Comparison of ENCODE assay signal across 8 mouse cellular contexts in genomic region chr11:22971835-22972709, GRCm38 (mm10). TPM values are rescaled to one million over a fixed set of nuclear protein-coding genes. Genes with fewer than 3 reads are reported as not detected.
DNase-seq lines count a peak whose midpoint lies in the region; ATAC-seq and TF ChIP-seq lines count a peak whose summit lies in the region.

Gene Zrsr1, plus strand, starts transcription at chr11:22972005.

- H3K36me3 ChIP-seq in embryonic facial prominence, embryonic 10.5 days (replicated peaks): peaks cover 68% of the 10 kb centered on the region
- peaks cover 60% of the 10 kb centered on the region for H3K36me3 ChIP-seq in limb, embryonic 13.5 days
- H3K36me3 ChIP-seq in midbrain, embryonic 14.5 days (ENCODE audit: control insufficient read depth, insufficient read depth, low read length): no peaks in the 10 kb centered on the region
- no peaks in the 10 kb centered on the region for H3K36me3 ChIP-seq in spleen, adult 2 months (ENCODE audit: control insufficient read depth, insufficient read depth, low read length)

- H3K4me3 ChIP-seq in embryonic facial prominence, embryonic 10.5 days: peak within 1 kb of the TSS; percentile 65
- H3K4me3 ChIP-seq in limb, embryonic 13.5 days: peak within 1 kb of the TSS; percentile 58
- H3K4me3 ChIP-seq in midbrain, embryonic 14.5 days (replicated peaks; ENCODE audit: low read depth, low read length): peak within 1 kb of the TSS; percentile 54
- peak within 1 kb of the TSS; percentile 71 for H3K4me3 ChIP-seq in spleen, adult 2 months (ENCODE audit: extremely low read depth, insufficient read depth, insufficient read length)

- peak; percentile 78 for ATAC-seq in limb, embryonic 13.5 days (ENCODE audit: low FRiP score, low read depth)
- peak; percentile 75 for ATAC-seq in midbrain, embryonic 14.5 days (ENCODE audit: low FRiP score, low TSS enrichment)

- peak; percentile 49; the same call in 1 of the 2 replicates for TF ChIP-seq POLR2A in spleen, adult 2 months (IDR thresholded peaks at IDR 0.05; ENCODE audit: low read depth, low read length)

- H3K4me1 ChIP-seq in embryonic facial prominence, embryonic 10.5 days: peaks cover 18% of the 10 kb centered on the region
- H3K4me1 ChIP-seq in limb, embryonic 13.5 days: peaks cover 23% of the 10 kb centered on the region
- H3K4me1 ChIP-seq in midbrain, embryonic 14.5 days (ENCODE audit: control insufficient read depth, insufficient read depth, low read length): peaks cover 21% of the 10 kb centered on the region; the same call in 1 of the 2 replicates
- 0 out of 2 replicates have a peak, but pooled peaks cover 3% of the 10 kb centered on the region for H3K4me1 ChIP-seq in spleen, adult 2 months (ENCODE audit: control insufficient read depth, insufficient read depth, insufficient read length)

- peak within 1 kb of the TSS; percentile 82 for H3K27ac ChIP-seq in embryonic facial prominence, embryonic 10.5 days (replicated peaks)
- H3K27ac ChIP-seq in limb, embryonic 13.5 days: peak within 1 kb of the TSS; percentile 15; the same call in 1 of the 2 replicates
- H3K27ac ChIP-seq in midbrain, embryonic 14.5 days (replicated peaks; ENCODE audit: low read depth, low read length): peak within 1 kb of the TSS; percentile 74
- H3K27ac ChIP-seq in spleen, adult 2 months (ENCODE audit: insufficient read depth, low read length): peak within 1 kb of the TSS; percentile 70

- H3K9me3 ChIP-seq in embryonic facial prominence, embryonic 10.5 days: peaks cover 46% of the 10 kb centered on the region
- H3K9me3 ChIP-seq in limb, embryonic 13.5 days: peaks cover 47% of the 10 kb centered on the region
- H3K9me3 ChIP-seq in midbrain, embryonic 14.5 days (ENCODE audit: control insufficient read depth, low read length): peaks cover 28% of the 10 kb centered on the region

- peak within 1 kb of the TSS; percentile 73 for H3K9ac ChIP-seq in limb, embryonic 13.5 days
- H3K9ac ChIP-seq in midbrain, embryonic 14.5 days (replicated peaks; ENCODE audit: low read length): peak within 1 kb of the TSS; percentile 65

- H3K27me3 ChIP-seq in embryonic facial prominence, embryonic 10.5 days (replicated peaks; ENCODE audit: low read depth, poor library complexity, severe bottlenecking): no peaks in the 10 kb centered on the region
- no peaks in the 10 kb centered on the region for H3K27me3 ChIP-seq in limb, embryonic 13.5 days
- H3K27me3 ChIP-seq in midbrain, embryonic 14.5 days (ENCODE audit: control insufficient read depth, insufficient read depth, low read length): no peaks in the 10 kb centered on the region
- H3K27me3 ChIP-seq in spleen, adult 2 months (ENCODE audit: control insufficient read depth, insufficient read depth, low read length): no peaks in the 10 kb centered on the region

- WGBS in embryonic facial prominence, embryonic 10.5 days: 54% methylated on average over 56 of the region's 56 CpGs
- WGBS in limb, embryonic 13.5 days: 46% methylated on average over 56 of the region's 56 CpGs
- 50% methylated on average over 56 of the region's 56 CpGs for WGBS in midbrain, embryonic 14.5 days
- 51% methylated on average over 56 of the region's 56 CpGs for WGBS in spleen, adult 2 months

- peak; percentile 59 for DNase-seq in 3134 (ENCODE audit: extremely low read depth, insufficient read length, low spot score)
- DNase-seq in adrenal gland, postnatal 10 days: peak; percentile 70
- DNase-seq in embryonic facial prominence, embryonic 10.5 days (ENCODE audit: low spot score): peak; percentile 66
- DNase-seq in heart, adult 11 months: peak; percentile 98
- DNase-seq in kidney, adult 11 months: peak; percentile 85
- DNase-seq in midbrain, embryonic 14.5 days: peak; percentile 85
- DNase-seq in spleen, adult 2 months (ENCODE audit: low read depth in 1 of 2, low spot score in 2 of 2): peak; percentile 59 to 62

- no peak for TF ChIP-seq CTCF in spleen, adult 2 months (IDR thresholded peaks at IDR 0.05; ENCODE audit: extremely low read depth, insufficient read depth, insufficient read length, insufficient replicate concordance)

- peak within 1 kb of the TSS; percentile 71 for H3K4me2 ChIP-seq in limb, embryonic 13.5 days (replicated peaks)
- H3K4me2 ChIP-seq in midbrain, embryonic 14.5 days (ENCODE audit: low read length): peak within 1 kb of the TSS; percentile 65

RNA-seq across cellular contexts. Expression of gene Zrsr1, which starts in this region (rescaled TPM):
- 10 to 100 TPM; 15.3 to 18.9 TPM for total RNA-seq in adrenal gland, postnatal 10 days (2021)
- 2.4 TPM in 2 replicates for polyA plus RNA-seq in embryonic facial prominence, embryonic 10.5 days (2016; fragmentation: Nextera tagmentation; extraction: Ambion mirVana)
- polyA plus RNA-seq in limb, embryonic 13.5 days (2015; fragmentation: Nextera tagmentation; extraction: Ambion mirVana): 3.6 and 3.8 TPM in 2 replicates
- polyA plus RNA-seq in midbrain, embryonic 14.5 days (2014; fragmentation: Nextera tagmentation; extraction: Ambion mirVana): 4.7 and 5.8 TPM in 2 replicates
- polyA plus RNA-seq in spleen, adult 2 months (2012; rRNA removed): 4.8 and 5.4 TPM in 2 replicates

Comparison
In these comparisons a context has a peak if more than half of its experiments do, and no peak if none do; other contexts are left out.
1. Peak in every context shown above with its lines: DNase-seq, ATAC-seq, H3K4me3 ChIP-seq and H3K27ac ChIP-seq.
2. H3K27ac ChIP-seq: peak in every context shown above with its lines; median percentile 82 in embryonic facial prominence, embryonic 10.5 days; 74 in midbrain, embryonic 14.5 days; 70 in spleen, adult 2 months; 15 in limb, embryonic 13.5 days.